ENCODE assay signal across 19 mouse cellular contexts in genomic region chrX:11929448-11929847, GRCm38 (mm10).
DNase-seq lines count a peak whose midpoint lies in the region; ATAC-seq and TF ChIP-seq lines count a peak whose summit lies in the region.
"Had no signal": no experiment of that assay in that cellular context is flagged by ENCODE, and none has a peak within 500 bp of the region (broad histone marks: within the 10 kb centered on the region; RNA-seq: fewer than 3 reads in every experiment).

No protein-coding gene starts in this region.

- H3K9me3 ChIP-seq in hindbrain, embryonic 10.5 days, result no peaks in the 10 kb centered on the region
- H3K9me3 ChIP-seq in hindbrain, embryonic 16.5 days (ENCODE audit: control insufficient read depth, low read length), result no peaks in the 10 kb centered on the region
- H3K9me3 ChIP-seq in intestine, embryonic 16.5 days (ENCODE audit: control insufficient read depth, low read length), result no peaks in the 10 kb centered on the region
- H3K9me3 ChIP-seq: limb, embryonic 15.5 days; midbrain, embryonic 12.5 days had no signal

- H3K4me2 ChIP-seq in hindbrain, embryonic 16.5 days (ENCODE audit: low read length), result no peak overlapping the region
- no peak overlapping the region for H3K4me2 ChIP-seq in intestine, embryonic 16.5 days (ENCODE audit: low read depth, low read length)
- H3K4me2 ChIP-seq: hindbrain, embryonic 14.5 days; limb, embryonic 15.5 days; midbrain, embryonic 12.5 days had no signal

- no peak for ATAC-seq in hindbrain, embryonic 16.5 days
- no peak for ATAC-seq in intestine, embryonic 16.5 days
- ATAC-seq: activated CD4-positive, CD25-positive, alpha-beta regulatory T cell, adult 4 months had no signal

- TF ChIP-seq CTCF in embryonic fibroblast, embryonic 13.5 days (IDR thresholded peaks at IDR 0.05; ENCODE audit: borderline replicate concordance, insufficient read depth, low read length), result no peak

- no peak for TF ChIP-seq POLR2A in embryonic fibroblast, embryonic 13.5 days (IDR thresholded peaks at IDR 0.05; ENCODE audit: low read depth, low read length)

- 0 out of 2 replicates have a peak overlapping the region, but pooled peaks have one; percentile 35 for H3K27ac ChIP-seq in hindbrain, embryonic 10.5 days
- no peak overlapping the region for H3K27ac ChIP-seq in hindbrain, embryonic 16.5 days (ENCODE audit: low read depth, low read length)
- H3K27ac ChIP-seq in embryonic fibroblast, embryonic 13.5 days (ENCODE audit: insufficient read depth, low read length), result peak overlapping the region; percentile 45; the same call in 1 of the 2 replicates
- H3K27ac ChIP-seq in intestine, embryonic 16.5 days (ENCODE audit: low read length), result no peak overlapping the region
- H3K27ac ChIP-seq: hindbrain, embryonic 14.5 days; limb, embryonic 15.5 days; midbrain, embryonic 12.5 days had no signal

- 48% methylated on average over 6 of the region's 6 CpGs for WGBS in hindbrain, embryonic 10.5 days
- 52% methylated on average over 6 of the region's 6 CpGs for WGBS in hindbrain, embryonic 16.5 days
- WGBS in intestine, embryonic 16.5 days, result 41% methylated on average over 6 of the region's 6 CpGs

- H3K9ac ChIP-seq in hindbrain, embryonic 16.5 days (ENCODE audit: low read depth, low read length), result no peak overlapping the region
- no peak overlapping the region for H3K9ac ChIP-seq in intestine, embryonic 16.5 days (ENCODE audit: low read depth, low read length)
- H3K9ac ChIP-seq: hindbrain, embryonic 14.5 days; limb, embryonic 15.5 days; midbrain, embryonic 12.5 days had no signal

- no peaks in the 10 kb centered on the region for H3K36me3 ChIP-seq in hindbrain, embryonic 10.5 days
- no peaks in the 10 kb centered on the region for H3K36me3 ChIP-seq in hindbrain, embryonic 16.5 days (ENCODE audit: control insufficient read depth, insufficient read depth, low read length)
- H3K36me3 ChIP-seq in intestine, embryonic 16.5 days (ENCODE audit: control insufficient read depth, insufficient read depth, low read length), result no peaks in the 10 kb centered on the region
- H3K36me3 ChIP-seq: limb, embryonic 15.5 days; midbrain, embryonic 12.5 days had no signal

- peaks cover 81% of the 10 kb centered on the region for H3K27me3 ChIP-seq in hindbrain, embryonic 10.5 days (ENCODE audit: insufficient read depth, poor library complexity, severe bottlenecking)
- 0 out of 2 replicates have a peak, but pooled peaks cover 2% of the 10 kb centered on the region for H3K27me3 ChIP-seq in hindbrain, embryonic 16.5 days (replicated peaks; ENCODE audit: control insufficient read depth, insufficient read depth, low read length)
- H3K27me3 ChIP-seq in intestine, embryonic 16.5 days (replicated peaks; ENCODE audit: control insufficient read depth, insufficient read depth, low read length), result 0 out of 2 replicates have a peak, but pooled peaks cover 3% of the 10 kb centered on the region
- H3K27me3 ChIP-seq: CH12.LX had no signal

- H3K4me1 ChIP-seq in hindbrain, embryonic 10.5 days (replicated peaks), result peaks cover 29% of the 10 kb centered on the region
- H3K4me1 ChIP-seq in hindbrain, embryonic 16.5 days (ENCODE audit: control insufficient read depth, insufficient read depth, low read depth, low read length), result no peaks in the 10 kb centered on the region
- peaks cover 10% of the 10 kb centered on the region; the same call in 1 of the 2 replicates for H3K4me1 ChIP-seq in embryonic fibroblast, embryonic 13.5 days (ENCODE audit: control insufficient read depth, insufficient read depth, low read length)
- 0 out of 2 replicates have a peak, but pooled peaks cover 2% of the 10 kb centered on the region for H3K4me1 ChIP-seq in intestine, embryonic 16.5 days (ENCODE audit: control insufficient read depth, insufficient read depth, low read length)
- H3K4me1 ChIP-seq: limb, embryonic 15.5 days; midbrain, embryonic 12.5 days had no signal

- DNase-seq in hindbrain, embryonic 10.5 days (ENCODE audit: low spot score), result peak; percentile 3
- DNase-seq in 3T3-L1 (ENCODE audit: low read depth, low spot score) (peak; percentile 92), MN1 (ENCODE audit: low spot score) (peak; percentile 74)
- DNase-seq in cerebellum, adult 11-12 months, result no peak
- DNase-seq: adrenal gland, postnatal 36 days; cerebellum, adult 8-10 months; kidney, adult 11 months; kidney, postnatal 36 days; layer of hippocampus, adult 9-11 months; lung, adult 18-20 months; lung, postnatal 36 days had no signal

- H3K4me3 ChIP-seq in hindbrain, embryonic 10.5 days, result no peak overlapping the region
- no peak overlapping the region for H3K4me3 ChIP-seq in hindbrain, embryonic 16.5 days (ENCODE audit: low read length)
- no peak overlapping the region for H3K4me3 ChIP-seq in embryonic fibroblast, embryonic 13.5 days (ENCODE audit: insufficient read depth, low read length)
- H3K4me3 ChIP-seq in intestine, embryonic 16.5 days (ENCODE audit: low read length), result no peak overlapping the region
- H3K4me3 ChIP-seq: limb, embryonic 15.5 days; midbrain, embryonic 12.5 days had no signal

Comparison
In these comparisons a context has a peak if more than half of its experiments do, and no peak if none do; other contexts are left out.
1. H3K27ac ChIP-seq: peak in hindbrain, embryonic 10.5 days (single experiment) and embryonic fibroblast, embryonic 13.5 days (single experiment); none in hindbrain, embryonic 16.5 days (single experiment) and intestine, embryonic 16.5 days (single experiment).